Mouse (Mus musculus): ENCODE measurements around the gene Tln1.
"Not testable (repeated sequence)": the region's sequence is repeated elsewhere in the genome, so short reads cannot be mapped to it uniquely, and the experiment has no call there.

Gene Tln1

GRCm38 (mm10) chr4:43561997-43562768, at the start of gene Tln1, which contains the start of gene Creb3:
Gene Tln1 (minus strand): TSS chr4:43562691.
Gene Creb3 (plus strand): TSS chr4:43562332.
- DNase-seq = peak; percentile 97

- no peak for DNase-seq
Observed at GRCm38 (mm10) chr4:43604751-43605685, 42.5 kb upstream of the Tln1 start.

- no peak for DNase-seq
Observed at GRCm38 (mm10) chr4:43604099-43604498, 41.6 kb upstream of the Tln1 start.

GRCm38 (mm10) chr4:43600195-43600934, 37.9 kb upstream of the Tln1 start:
- no peak for DNase-seq

- no peak for DNase-seq
Observed at GRCm38 (mm10) chr4:43598650-43599380, 36.3 kb upstream of the Tln1 start.

GRCm38 (mm10) chr4:43598200-43598599, 35.7 kb upstream of the Tln1 start:
- no peak for DNase-seq

- not testable (repeated sequence) for DNase-seq
Observed at GRCm38 (mm10) chr4:43596597-43596996, 34.1 kb upstream of the Tln1 start.

GRCm38 (mm10) chr4:43593453-43593852, 31.0 kb upstream of the Tln1 start:
- DNase-seq = no peak

GRCm38 (mm10) chr4:43591961-43592360, 29.5 kb upstream of the Tln1 start:
- DNase-seq = no peak

- no peak for DNase-seq
Observed at GRCm38 (mm10) chr4:43591543-43591942, 29.1 kb upstream of the Tln1 start.

- DNase-seq = no peak
Observed at GRCm38 (mm10) chr4:43587681-43588080, 25.2 kb upstream of the Tln1 start.

- DNase-seq = peak; percentile 79
Observed at GRCm38 (mm10) chr4:43586411-43586810, 23.9 kb upstream of the Tln1 start.

GRCm38 (mm10) chr4:43585682-43586081, 23.2 kb upstream of the Tln1 start:
- no peak for DNase-seq

GRCm38 (mm10) chr4:43584444-43585416, 22.2 kb upstream of the Tln1 start, which contains the start of gene Msmp:
Gene Msmp (minus strand): TSS chr4:43584494.
- DNase-seq = peak; percentile 51

- no peak for DNase-seq
Observed at GRCm38 (mm10) chr4:43583421-43583820, 20.9 kb upstream of the Tln1 start.

- no peak for DNase-seq
Observed at GRCm38 (mm10) chr4:43582241-43582640, 19.8 kb upstream of the Tln1 start.

GRCm38 (mm10) chr4:43581381-43581780, 18.9 kb upstream of the Tln1 start:
- no peak for DNase-seq

- DNase-seq = no peak
Observed at GRCm38 (mm10) chr4:43580721-43581120, 18.2 kb upstream of the Tln1 start.

GRCm38 (mm10) chr4:43579731-43580130, 17.2 kb upstream of the Tln1 start:
- DNase-seq = no peak

GRCm38 (mm10) chr4:43579256-43579655, 16.8 kb upstream of the Tln1 start:
- DNase-seq = no peak
